Mouse (Mus musculus): ENCODE measurements around the gene Tyk2. TPM values are rescaled to one million over a fixed set of nuclear protein-coding genes. Genes with fewer than 3 reads are reported as not detected.
A peak's percentile ranks its signal among the peaks of the same experiment; 100 is the strongest.

Gene Tyk2
- polyA plus RNA-seq, 1 experiment from 2014 or later: 12.5 TPM

DNA sequence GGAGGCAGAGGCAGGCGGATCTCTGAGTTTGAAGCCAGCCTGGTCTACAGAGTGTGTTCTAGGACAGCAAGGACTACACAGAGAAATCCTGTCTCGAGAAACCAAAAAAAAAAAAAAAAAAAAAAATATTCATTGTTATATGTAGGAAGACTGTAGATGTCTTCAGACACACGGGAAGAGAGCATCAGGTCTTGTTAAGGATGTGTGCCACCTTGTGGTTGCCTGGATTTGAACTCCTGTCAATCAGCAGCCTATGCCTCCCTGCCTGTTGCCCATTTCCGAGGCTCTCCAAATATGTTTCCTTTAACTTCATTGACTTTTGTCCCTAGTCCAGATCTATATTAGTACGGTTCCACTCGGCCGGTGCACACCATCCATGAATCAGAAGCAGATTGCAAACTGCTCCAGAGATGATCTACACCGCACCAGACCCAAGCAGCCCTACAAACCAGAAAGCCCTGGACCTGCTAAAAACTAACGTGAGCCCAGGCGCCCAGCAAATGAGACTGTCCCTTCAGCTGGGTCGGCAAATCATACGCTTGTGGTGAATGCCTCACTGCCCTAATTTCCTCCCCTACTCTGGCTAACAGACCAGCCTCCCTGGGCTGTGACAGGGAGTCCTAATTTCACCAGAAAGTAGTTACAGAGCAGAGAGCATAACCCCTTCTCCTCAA lies 1.2 kb upstream of the Tyk2 start:
- H3K9ac ChIP-seq: no peak overlapping the region
- peak; percentile 20 for DNase-seq
- no peak for ATAC-seq (ENCODE audit: insufficient read depth)
- H3K27me3 ChIP-seq (ENCODE audit: insufficient read depth, low read length): no peaks in the 10 kb centered on the region
- TF ChIP-seq CTCF (IDR thresholded peaks at IDR 0.05; ENCODE audit: low read depth): 0 out of 2 replicates have a peak, but pooled peaks have one; percentile 26
- WGBS: 80% methylated on average over 12 of the region's 12 CpGs
- 0 out of 2 replicates have a peak, but pooled peaks cover 3% of the 10 kb centered on the region for H3K4me1 ChIP-seq (ENCODE audit: insufficient read depth)
- H3K27ac ChIP-seq (ENCODE audit: low read depth): no peak overlapping the region
- H3K4me3 ChIP-seq (ENCODE audit: low read depth, low read length): no peak overlapping the region
- no peaks in the 10 kb centered on the region for H3K9me3 ChIP-seq (ENCODE audit: low read depth, low read length)
- no peak overlapping the region for H3K4me2 ChIP-seq
- peaks cover under 1% of the 10 kb centered on the region; the same call in 1 of the 2 replicates for H3K36me3 ChIP-seq (ENCODE audit: insufficient read depth)

DNA sequence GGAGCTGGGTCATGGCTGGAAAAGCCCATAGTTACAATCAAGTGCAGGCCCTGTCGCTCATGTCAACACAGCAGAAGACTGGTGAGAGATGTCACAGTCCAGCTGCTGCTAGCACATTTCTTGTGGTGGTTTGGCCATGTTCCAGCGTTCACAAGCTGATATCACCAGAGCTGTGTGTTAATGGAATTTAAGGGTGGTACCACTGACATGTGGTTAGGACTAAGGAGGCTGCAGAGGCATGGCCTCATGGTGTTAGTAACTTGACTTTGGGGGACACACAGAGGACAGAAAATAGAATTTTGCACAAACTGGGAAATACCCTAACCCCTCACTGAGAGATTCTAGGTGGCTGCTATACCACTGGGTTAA lies 4.8 kb downstream of the Tyk2 start:
- Histone ChIP-seq H3K9ac (no peak overlapping the region), H3K4me1 (ENCODE audit: insufficient read depth) (0 out of 2 replicates have a peak, but pooled peaks cover 3% of the 10 kb centered on the region), H3K27me3 (ENCODE audit: insufficient read depth, low read length) (no peaks in the 10 kb centered on the region), H3K27ac (ENCODE audit: low read depth) (no peak overlapping the region), H3K4me2 (no peak overlapping the region), H3K36me3 (ENCODE audit: insufficient read depth) (peaks cover 33% of the 10 kb centered on the region; the same call in 1 of the 2 replicates), H3K4me3 (ENCODE audit: low read depth, low read length) (no peak overlapping the region), H3K9me3 (ENCODE audit: low read depth, low read length) (no peaks in the 10 kb centered on the region)
- TF ChIP-seq CTCF (IDR thresholded peaks at IDR 0.05; ENCODE audit: low read depth): no peak
- WGBS: 47% methylated on average over 2 of the region's 2 CpGs
- DNase-seq: peak; percentile 29
- ATAC-seq (ENCODE audit: insufficient read depth): no peak

DNA sequence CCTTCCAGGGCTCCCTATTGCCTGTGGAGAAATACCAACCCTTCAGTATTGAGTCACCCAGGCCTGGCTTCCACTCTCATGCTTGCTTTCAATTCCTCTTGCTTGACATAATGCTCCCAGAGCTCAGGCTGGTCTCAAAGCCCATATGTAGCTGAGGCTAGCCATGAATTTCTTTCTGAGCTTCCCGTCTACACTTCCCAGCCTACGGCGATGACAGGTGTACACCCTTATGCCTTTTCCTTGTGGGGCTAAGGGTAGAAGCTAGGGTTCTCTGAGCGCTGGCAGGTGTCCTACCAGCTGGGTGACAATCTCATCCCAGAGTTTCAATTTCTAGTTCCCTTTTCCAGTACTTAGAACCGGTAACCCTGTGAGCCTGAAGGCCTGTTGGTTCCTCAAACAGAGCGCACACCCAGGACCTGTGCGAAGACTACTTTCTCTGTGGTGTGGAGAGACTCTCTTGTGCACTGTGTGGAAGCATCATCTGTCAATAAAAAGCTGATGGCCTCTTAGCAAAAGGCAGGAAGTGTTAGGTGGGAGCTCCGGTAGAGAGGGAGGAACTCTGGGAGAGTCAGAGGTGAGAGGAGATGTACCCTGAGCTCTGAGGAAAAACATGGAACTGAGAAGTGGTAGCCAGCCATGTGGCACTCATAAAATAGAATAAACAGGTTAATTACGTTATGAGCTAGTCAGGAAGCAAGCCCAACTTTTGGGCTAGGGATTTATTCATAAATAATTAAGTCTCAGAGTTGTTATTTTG lies 5.4 kb downstream of the Tyk2 start:
- no peaks in the 10 kb centered on the region for H3K27me3 ChIP-seq (ENCODE audit: insufficient read depth, low read length)
- H3K36me3 ChIP-seq (ENCODE audit: insufficient read depth): peaks cover 37% of the 10 kb centered on the region; the same call in 1 of the 2 replicates
- DNase-seq (no peak), ATAC-seq (ENCODE audit: insufficient read depth) (no peak)
- 80% methylated on average over 9 of the region's 9 CpGs for WGBS
- no peak for TF ChIP-seq CTCF (IDR thresholded peaks at IDR 0.05; ENCODE audit: low read depth)
- H3K4me1 ChIP-seq (ENCODE audit: insufficient read depth): 0 out of 2 replicates have a peak, but pooled peaks cover 3% of the 10 kb centered on the region
- H3K27ac ChIP-seq (ENCODE audit: low read depth): no peak overlapping the region
- H3K9me3 ChIP-seq (ENCODE audit: low read depth, low read length): no peaks in the 10 kb centered on the region
- H3K9ac ChIP-seq: no peak overlapping the region
- H3K4me3 ChIP-seq (ENCODE audit: low read depth, low read length): no peak overlapping the region
- H3K4me2 ChIP-seq: no peak overlapping the region

- no peak for TF ChIP-seq CTCF (IDR thresholded peaks at IDR 0.05; ENCODE audit: low read depth)
- ATAC-seq (ENCODE audit: insufficient read depth) (no peak), DNase-seq (no peak)
- Histone ChIP-seq H3K27ac (ENCODE audit: low read depth) (no peak overlapping the region), H3K9ac (no peak overlapping the region), H3K4me1 (ENCODE audit: insufficient read depth) (no peaks in the 10 kb centered on the region), H3K36me3 (ENCODE audit: insufficient read depth) (peaks cover 37% of the 10 kb centered on the region; the same call in 1 of the 2 replicates), H3K4me2 (no peak overlapping the region), H3K4me3 (ENCODE audit: low read depth, low read length) (no peak overlapping the region), H3K9me3 (ENCODE audit: low read depth, low read length) (no peaks in the 10 kb centered on the region), H3K27me3 (ENCODE audit: insufficient read depth, low read length) (no peaks in the 10 kb centered on the region)
- 82% methylated on average over 5 of the region's 5 CpGs for WGBS
Measured at GRCm38 (mm10) chr9:21124837-21125236, 6.2 kb downstream of the Tyk2 start.

DNA sequence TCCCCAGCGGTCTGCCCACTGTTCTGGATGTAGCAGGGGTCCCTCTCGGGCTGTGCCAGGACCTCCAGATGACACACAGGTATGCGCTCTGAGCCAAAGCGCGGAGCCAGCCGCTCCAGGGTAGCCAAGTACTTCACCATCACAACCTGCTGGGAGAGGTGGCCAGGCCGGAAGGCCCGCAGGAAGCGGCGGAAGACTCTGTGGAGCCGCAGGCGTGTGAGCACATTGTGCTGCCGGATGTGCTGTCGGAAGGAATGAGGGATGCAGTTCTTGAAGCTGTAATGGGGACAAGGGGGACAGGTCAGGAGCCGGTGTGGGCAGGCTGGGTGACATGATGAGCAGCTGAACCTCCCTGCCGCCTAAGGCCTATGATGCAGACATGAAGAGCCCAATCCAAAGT lies 9.6 kb downstream of the Tyk2 start:
- no peak for TF ChIP-seq CTCF (IDR thresholded peaks at IDR 0.05; ENCODE audit: low read depth)
- DNase-seq (no peak), ATAC-seq (ENCODE audit: insufficient read depth) (no peak)
- Histone ChIP-seq H3K4me3 (ENCODE audit: low read depth, low read length) (no peak overlapping the region), H3K27me3 (ENCODE audit: insufficient read depth, low read length) (no peaks in the 10 kb centered on the region), H3K4me2 (no peak overlapping the region), H3K9ac (no peak overlapping the region), H3K36me3 (ENCODE audit: insufficient read depth) (peaks cover 30% of the 10 kb centered on the region; the same call in 1 of the 2 replicates), H3K27ac (ENCODE audit: low read depth) (no peak overlapping the region), H3K4me1 (ENCODE audit: insufficient read depth) (no peaks in the 10 kb centered on the region), H3K9me3 (ENCODE audit: low read depth, low read length) (no peaks in the 10 kb centered on the region)
- WGBS: 78% methylated on average over 16 of the region's 16 CpGs

DNA sequence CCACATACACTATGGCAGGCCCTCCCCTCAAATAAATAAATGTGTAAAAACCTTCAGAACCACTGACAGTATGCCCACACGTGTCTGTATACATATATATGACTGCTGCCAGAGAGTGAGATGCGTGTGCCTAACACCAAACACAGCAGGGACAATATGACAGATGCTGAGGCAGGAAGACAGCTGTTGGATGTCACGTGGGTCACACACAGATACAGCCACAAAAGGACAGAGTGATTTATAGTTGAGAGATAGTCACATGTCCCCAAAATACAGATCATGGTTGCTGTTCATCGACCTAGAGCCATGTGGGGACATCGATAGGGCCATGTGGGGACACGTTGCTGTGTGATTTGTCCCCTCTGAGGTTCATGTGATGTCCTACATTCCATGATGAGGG lies 14.0 kb downstream of the Tyk2 start:
- H3K9me3 ChIP-seq (ENCODE audit: low read depth, low read length): no peaks in the 10 kb centered on the region
- TF ChIP-seq CTCF (IDR thresholded peaks at IDR 0.05; ENCODE audit: low read depth): no peak
- 63% methylated on average over 6 of the region's 6 CpGs for WGBS
- 0 out of 2 replicates have a peak, but pooled peaks cover 10% of the 10 kb centered on the region for H3K36me3 ChIP-seq (ENCODE audit: insufficient read depth)
- no peak overlapping the region for H3K4me2 ChIP-seq
- H3K9ac ChIP-seq: no peak overlapping the region
- no peak for ATAC-seq (ENCODE audit: insufficient read depth)
- H3K27me3 ChIP-seq (ENCODE audit: insufficient read depth, low read length): no peaks in the 10 kb centered on the region
- DNase-seq: no peak
- no peak overlapping the region for H3K4me3 ChIP-seq (ENCODE audit: low read depth, low read length)
- H3K27ac ChIP-seq (ENCODE audit: low read depth): no peak overlapping the region
- H3K4me1 ChIP-seq (ENCODE audit: insufficient read depth): no peaks in the 10 kb centered on the region

DNA sequence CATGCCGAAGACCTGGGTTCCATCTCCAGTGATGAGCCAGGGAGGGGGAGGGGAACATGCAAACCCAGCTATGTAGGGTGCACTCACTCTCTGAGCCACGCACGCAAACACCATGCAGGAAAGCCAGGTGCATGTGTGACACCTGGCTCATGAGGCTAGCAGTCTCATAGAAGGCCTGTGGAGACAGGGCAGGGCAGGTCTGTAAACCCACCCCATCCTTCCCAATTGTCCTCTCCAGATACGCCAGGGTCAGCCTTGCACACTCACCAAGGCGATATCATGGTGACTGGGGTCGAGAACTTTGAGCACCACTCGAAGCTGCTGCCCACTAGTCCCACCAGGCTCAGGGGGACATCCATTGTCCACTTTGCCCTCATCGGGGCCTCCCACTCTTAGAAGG lies 15.9 kb downstream of the Tyk2 start:
- H3K36me3 ChIP-seq (ENCODE audit: insufficient read depth): no peaks in the 10 kb centered on the region
- ATAC-seq (ENCODE audit: insufficient read depth) (no peak), DNase-seq (no peak)
- WGBS: 84% methylated on average over 8 of the region's 8 CpGs
- H3K27me3 ChIP-seq (ENCODE audit: insufficient read depth, low read length): no peaks in the 10 kb centered on the region
- no peak overlapping the region for H3K27ac ChIP-seq (ENCODE audit: low read depth)
- no peak overlapping the region for H3K4me3 ChIP-seq (ENCODE audit: low read depth, low read length)
- H3K9ac ChIP-seq: no peak overlapping the region
- no peaks in the 10 kb centered on the region for H3K9me3 ChIP-seq (ENCODE audit: low read depth, low read length)
- no peaks in the 10 kb centered on the region for H3K4me1 ChIP-seq (ENCODE audit: insufficient read depth)
- H3K4me2 ChIP-seq: no peak overlapping the region
- TF ChIP-seq CTCF (IDR thresholded peaks at IDR 0.05; ENCODE audit: low read depth): no peak

Data from lung, embryonic 14.5 days (tissue).